Mouse (Mus musculus): Measurements from ENCODE around the gene Atrip.
A peak's percentile ranks its signal among the peaks of the same experiment; 100 is the strongest.

The Atrip gene

DNA sequence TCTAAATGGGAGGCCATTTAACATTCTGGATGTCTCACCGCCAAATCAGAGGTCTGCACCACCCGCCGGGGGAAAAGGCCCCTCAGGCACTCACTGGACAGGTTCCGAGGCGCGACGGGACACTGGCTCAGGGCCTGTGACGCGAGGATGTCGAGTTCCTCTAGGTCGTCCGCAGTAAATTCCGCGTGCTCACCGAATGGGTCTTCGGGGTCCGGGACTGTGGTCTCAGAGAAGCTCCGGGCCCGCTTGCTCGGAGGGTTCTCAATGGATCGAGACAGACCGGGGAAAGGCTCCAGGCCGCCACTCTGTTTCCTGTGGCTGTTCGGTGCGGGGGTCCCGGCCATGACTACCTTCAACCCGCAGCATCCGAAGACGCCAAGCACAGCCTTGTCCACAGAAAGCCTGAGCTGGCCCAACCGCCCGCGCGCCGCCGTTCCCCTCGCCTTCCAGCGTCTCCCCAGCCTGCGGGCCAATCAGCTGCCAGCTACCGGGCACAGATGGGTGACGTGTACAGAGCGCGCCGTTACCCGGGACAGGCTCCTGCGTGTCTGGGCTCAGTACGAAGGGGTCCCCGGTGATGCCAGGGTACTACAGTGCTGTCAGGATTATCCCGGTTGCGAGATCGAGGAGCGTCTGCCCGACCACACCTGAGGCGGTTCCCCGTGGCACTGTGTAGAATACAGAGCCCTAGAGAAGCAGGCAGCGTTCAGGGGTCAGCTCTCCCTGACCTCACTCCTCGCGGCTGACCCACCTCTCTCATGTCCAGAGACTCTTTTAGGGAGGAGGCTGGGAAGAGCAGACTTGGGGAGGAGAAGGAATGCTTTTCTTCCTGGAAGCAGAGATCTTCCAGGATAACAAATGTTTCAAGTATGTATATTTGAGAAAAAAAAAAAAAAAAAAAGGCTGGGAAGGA lies at the start of gene Atrip:
TSS of gene Atrip (minus strand) at position 464 of the 913 bp plus-strand sequence.
- DNase-seq, result peak; percentile 83 to 85

DNA sequence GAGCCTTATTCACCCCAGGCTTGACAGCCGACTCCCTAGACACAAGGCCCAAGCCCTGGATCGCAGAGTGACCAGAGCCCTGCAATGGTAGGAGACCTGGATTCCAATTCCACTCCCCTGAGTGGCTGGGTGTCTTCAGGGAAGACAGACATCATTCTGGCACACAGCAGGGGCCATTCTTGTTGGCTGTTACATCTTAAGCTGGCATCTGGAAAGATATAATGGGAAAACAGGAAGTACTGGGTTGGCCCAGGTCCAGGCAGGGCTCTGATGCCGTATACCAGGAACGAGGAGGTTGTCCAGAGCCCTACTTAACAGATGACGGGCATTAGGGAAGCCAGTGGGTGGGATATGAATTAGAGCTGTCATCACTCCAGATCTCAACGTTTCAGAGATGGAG lies 49.3 kb upstream of the Atrip start:
- DNase-seq, result no peak

DNA sequence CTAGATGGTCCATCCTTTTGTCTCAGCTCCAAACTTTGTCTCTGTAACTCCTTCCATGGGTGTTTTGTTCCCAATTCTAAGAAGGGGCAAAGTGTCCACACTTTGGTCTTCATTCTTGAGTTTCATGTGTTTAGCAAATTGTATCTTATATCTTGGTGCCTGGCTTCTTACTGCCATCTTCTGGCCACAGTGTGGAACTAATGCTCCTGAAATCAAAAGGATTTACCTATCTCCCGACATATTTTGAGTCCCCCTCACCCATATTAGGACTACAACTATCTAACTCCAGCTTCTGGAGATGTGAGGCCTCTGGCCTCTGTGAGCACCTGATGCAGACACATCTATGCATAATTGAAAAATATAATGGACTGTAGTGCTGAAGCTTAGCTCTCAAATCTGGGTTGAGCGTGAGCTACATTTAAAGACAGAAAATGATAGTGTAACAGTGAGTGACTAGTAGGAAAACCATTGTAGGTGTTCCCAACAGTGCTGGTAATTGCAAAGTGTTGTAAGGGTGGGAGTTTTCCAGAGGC lies 48.7 kb upstream of the Atrip start:
- no peak for DNase-seq

DNA sequence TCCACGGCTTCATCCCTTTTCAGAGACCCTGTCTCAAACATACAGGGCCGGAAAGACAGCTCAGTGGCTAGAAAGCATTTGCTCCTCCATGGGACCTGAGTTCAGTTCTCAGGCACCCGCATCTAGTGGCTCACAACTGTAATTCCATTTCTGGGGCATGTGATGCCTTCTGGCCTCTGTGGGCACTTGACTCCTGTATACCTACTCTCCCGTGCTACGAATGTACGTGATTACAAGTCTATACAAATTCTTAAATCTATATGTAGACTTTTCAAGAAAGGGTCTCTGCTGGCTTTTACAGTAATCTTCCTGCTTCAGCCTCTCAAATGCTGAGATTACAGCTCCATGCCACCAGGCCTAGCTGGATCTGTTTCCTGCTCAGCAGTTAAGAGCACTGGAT lies 47.0 kb upstream of the Atrip start:
- no peak for DNase-seq

DNA sequence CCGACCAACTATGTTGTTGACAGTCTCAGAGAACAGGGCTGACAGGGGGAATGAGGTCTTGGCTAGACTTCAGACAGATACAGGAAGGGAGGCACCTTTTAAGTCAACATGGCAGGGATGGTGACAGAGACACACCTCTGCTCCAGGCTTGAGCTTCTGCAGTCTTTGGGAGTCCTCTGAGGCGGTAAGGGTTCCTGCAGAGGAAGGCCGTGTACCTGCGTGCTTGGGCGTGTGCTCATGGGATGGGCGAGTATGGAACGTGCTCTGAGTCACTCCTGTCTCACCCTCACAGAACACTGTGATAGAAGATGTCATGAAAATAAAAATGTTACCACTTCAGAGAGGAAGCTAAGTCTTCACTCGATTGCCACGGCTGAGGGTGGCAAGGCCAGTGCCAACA lies 45.6 kb upstream of the Atrip start:
- no peak for DNase-seq

DNA sequence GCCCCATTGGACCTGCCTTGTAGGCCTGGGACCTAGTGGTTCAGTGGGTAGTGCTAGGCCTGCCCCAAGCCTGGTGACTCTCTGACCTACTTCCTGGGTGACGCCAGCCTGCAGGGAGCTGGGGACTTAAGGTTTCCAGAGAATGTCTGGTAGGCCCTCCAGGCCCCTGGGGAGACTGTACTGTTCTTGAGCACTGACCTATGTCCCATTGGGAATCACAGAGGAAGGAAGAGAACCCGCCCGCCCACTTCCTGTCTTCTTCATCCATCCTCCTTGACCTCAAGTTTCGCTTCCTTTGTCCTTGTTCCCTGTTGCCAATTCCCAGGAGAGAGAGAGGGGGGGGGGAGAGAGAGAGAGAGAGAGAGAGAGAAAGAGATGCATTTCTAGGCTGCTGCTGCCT lies 44.2 kb upstream of the Atrip start:
- DNase-seq, result no peak

DNA sequence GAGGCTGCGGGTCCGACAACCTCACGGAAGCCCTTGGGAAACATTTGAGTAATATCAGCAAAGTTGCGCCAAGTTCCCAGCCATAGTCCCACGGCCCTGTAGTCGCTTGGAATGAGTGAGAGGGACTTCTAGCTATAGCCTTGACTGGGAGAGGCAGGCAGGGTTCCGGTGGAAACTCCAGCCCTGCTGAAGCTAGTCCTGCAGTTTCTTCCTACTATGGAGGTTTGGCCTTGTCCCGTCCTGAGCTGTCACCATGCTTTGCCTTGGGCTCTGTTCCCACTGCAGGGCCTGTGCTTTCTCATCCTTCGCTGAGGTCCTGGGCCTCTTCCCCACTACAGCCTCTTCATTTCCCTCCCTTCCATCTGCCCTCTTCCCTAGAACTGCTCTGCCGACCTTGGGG lies 42.3 kb upstream of the Atrip start:
- no peak for DNase-seq

DNA sequence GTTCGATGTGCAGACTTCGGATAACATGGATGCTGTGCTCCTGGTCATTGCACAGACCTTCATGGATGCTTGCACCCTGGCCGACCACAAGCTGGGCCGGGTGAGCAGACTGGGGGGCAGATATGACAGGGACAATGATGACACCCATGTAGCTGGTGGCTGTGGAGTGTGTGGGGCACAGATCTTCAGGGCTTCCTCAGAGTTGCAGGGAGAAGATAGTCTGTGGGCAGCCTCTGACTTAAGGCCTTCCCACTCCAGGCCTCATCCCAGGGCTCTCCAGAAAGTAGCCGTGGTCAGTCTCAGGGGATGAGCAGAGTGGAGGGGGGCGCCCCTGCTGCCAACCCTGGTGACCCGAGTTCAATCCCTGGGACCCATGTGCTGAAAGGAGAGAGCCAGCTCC lies 40.9 kb upstream of the Atrip start:
- DNase-seq, result no peak

DNA sequence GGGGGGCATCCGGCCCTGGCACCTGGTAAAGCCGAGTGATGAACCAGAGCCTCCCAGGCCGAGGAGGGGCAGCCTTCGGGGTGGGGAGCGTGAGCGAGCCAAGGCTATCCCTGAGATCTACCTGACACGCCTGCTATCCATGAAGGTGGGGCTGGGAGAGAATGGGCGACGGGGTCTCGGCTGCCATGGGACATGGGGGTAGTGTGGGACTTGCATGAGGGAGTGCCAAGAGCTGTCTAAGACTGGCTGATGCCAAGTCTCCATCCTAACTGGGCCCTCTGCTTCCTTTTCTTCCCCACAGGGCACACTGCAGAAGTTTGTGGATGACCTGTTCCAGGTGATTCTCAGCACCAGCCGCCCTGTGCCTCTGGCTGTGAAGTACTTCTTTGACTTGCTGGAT lies 40.4 kb upstream of the Atrip start:
- no peak for DNase-seq

DNA sequence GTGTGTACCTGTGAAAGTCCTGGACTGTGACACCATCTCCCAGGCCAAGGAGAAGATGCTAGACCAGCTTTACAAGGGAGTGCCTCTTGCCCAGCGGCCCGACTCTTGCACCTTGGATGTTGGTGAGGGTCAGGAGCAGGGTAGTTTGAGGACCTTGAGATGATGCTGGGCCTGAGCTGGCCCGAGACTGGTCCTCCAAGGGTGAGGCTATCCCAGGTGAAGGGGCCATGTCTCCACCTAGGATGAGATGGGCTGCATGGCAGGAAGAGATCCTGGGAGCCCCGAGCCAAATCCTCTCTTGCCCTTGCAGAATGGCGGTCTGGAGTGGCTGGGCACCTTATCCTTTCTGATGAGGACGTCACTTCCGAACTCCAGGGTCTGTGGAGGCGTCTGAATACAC lies 39.4 kb upstream of the Atrip start:
- DNase-seq, result no peak

DNA sequence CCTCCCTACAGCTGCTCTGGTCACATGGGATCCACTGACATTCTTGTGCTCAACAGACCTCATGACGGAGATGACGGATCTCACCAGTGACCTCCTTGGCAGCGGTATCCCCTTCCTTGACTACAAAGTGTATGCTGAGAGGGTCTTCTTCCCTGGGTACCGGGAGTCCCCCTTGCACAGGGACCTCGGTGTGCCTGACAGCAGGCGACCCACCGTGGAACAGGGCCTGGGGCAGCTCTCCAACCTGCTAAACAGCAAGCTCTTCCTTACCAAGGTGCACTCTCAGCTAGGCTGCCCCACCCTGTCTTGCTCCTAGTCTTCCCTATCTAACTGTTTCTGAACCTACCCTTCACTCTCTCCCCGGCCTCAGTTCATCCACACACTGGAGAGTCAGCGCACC lies 37.7 kb upstream of the Atrip start:
- no peak for DNase-seq

DNA sequence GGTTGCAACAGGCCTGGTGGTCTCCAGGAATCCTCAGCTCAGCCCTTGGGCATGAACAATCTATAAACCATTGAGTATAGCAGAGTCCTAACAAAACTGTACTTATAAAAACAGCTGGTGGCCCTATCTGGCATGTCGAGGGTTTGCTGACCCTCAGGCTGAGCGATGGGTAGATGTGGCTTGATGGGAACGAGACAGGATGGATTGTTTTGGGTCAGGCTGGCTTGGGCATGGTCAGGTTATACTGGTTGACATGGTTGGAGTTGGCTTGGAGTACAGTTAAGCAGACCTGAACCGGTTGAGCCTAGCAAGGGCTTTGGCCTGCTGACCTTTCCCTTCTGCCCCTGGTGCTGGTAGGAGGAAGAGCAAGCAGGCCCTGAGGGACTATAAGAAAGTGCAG lies 37.2 kb upstream of the Atrip start:
- no peak for DNase-seq

DNA sequence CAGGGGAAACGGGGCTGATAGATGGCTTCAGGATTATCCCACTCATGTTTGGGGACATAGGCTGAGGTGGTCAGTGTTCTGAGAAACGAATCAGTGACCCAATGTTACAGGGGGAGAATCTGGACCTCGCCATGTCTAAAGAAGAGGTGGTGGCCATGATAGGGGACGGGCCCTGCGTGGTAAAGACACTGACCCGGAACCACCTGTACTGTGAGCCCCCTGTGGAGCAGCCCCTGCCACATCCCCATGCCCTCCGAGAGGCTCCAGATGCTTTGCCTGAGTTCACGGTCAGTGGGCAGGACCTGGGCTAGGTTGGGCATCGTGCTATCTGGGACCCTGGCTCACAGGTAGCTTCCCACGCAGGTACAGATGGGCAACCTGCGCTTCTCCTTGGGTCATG lies 36.3 kb upstream of the Atrip start:
- no peak for DNase-seq

DNA sequence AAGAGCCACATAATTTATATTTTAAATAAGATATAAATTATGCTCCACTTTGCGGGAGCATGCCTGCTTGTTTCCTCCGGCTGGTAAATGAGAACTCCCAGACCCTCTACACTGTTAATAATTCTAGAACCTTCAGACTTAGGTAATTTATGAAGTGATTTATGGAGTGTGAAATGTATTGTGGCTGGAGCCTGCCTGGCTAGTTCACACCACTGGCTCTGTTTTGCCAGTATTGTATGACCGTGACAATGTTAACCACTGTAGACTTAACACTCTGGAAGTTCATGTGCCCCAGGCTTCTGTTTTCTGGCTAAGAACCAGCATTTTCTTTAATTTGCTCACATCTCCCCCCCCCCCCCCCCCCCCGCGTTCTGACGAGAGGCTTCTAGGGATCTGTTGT lies 33.4 kb upstream of the Atrip start:
- no peak for DNase-seq

DNA sequence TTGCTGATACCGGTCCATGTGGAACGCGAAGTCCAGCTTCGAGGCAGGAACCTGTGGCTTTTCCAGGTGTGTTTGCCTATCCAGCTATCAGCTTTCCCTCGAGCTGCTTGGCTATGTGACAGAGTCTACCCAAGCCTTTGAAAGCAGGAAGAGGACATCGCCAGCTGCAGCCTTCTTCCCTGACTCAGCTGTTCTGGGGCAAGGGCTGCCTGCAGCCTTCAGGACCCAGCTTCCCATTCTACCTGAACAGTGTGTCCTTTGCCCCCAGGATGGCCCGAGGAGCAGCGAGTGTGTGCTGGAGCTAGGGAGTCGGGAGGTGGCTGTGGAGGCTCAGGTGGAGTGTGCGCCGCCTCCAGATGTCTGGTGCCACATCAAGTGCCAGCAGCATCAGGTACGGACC lies 31.7 kb upstream of the Atrip start:
- DNase-seq, result no peak

DNA sequence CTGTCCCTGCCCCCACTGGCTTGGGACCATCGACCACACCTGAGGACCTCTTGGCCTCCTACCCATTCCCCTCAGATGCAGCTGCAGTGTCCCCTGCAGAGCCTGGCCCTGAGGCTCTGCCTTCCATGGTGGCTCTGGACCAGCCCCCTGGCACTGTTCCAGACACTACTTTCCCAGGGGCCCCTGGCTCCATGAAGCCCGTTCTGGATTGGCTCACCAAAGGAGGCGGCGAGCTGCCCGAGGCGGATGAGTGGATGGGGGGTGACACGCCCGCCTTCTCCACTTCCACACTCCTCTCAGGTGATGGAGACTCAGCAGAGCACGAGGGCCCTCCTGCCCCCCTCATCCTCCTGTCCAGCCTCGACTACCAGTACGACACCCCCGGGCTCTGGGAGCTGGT lies 31.1 kb upstream of the Atrip start:
- DNase-seq, result no peak

DNA sequence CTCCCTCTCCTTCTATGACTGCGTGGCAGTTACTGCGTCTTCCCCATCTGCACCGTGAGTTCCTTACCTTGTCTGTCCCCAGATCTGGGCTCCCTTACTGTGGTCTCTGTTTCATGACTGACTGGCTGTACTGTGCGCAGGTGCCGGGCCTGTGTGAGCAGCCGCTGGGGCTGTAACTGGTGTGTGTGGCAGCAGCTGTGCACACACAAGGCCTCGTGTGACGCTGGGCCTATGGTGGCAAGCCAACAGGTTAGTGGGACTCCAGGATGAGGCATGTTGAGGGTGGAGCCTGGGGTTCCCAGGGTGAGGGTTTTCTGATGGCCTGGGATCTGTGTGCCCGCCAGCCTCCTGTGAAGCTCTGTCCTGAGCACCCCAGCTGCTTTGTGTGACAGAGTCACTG lies 30.2 kb upstream of the Atrip start:
- no peak for DNase-seq

DNA sequence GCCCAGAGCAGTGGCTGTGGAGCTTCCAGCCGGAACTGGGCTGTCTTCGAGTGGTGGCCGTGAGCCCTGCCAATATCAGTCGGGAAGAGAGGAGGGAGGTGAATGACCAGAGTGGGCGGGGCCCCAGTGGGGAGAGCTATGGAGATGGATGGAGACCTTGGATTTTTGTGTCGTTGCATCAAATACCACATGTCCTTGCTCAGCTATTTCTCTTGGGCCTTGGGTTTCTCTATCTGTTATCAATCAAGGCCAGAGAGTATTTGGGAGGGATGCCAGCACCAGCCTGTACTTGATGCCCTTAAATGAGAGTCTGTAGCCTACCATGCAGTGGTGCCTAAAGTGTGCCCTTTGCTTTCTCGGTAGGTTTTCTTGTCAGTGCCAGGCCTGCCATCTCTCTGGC lies 29.3 kb upstream of the Atrip start:
- no peak for DNase-seq

DNA sequence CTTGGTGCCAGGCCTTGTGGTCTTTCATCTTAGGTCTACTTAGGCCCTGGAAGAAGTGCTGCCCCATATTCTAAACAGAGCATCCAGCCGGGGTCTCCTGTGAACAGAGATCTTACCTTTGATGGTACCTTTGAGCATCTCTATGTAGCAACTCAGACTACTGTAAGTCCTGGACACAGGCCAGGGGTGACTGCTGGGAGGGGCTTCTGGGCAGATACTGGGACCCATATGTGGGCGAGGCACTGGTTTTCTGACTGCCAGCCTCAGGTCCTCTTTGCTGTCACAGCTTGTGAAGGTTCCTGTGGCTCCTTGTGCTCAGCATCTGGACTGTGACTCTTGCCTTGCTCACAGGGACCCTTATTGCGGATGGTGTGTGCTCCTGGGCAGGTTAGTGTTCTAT lies 28.6 kb upstream of the Atrip start:
- no peak for DNase-seq

DNA sequence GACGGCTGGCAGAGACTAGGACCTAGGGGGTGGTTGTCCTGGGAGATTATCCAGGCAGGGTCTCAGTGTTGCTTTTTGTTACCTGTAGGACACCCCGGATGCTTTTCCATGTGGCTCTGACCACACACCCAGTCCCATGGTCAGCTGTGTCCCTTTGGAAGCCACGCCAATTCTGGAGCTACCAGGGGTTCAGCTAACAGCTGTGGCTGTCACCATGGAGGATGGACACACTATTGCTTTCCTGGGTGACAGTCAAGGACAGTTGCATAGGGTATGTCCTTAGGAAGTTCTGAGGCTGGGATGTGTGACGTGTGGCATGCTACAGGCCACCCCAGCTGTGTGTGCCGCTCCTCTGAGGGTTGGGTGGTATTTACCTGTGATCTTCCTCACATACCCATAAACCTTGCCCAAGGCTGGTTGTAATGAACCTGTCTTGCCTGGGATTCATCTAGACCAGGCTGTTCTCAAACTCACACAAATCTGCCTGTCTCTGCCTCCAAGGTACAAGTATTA lies 28.1 kb upstream of the Atrip start:
- no peak for DNase-seq

DNA sequence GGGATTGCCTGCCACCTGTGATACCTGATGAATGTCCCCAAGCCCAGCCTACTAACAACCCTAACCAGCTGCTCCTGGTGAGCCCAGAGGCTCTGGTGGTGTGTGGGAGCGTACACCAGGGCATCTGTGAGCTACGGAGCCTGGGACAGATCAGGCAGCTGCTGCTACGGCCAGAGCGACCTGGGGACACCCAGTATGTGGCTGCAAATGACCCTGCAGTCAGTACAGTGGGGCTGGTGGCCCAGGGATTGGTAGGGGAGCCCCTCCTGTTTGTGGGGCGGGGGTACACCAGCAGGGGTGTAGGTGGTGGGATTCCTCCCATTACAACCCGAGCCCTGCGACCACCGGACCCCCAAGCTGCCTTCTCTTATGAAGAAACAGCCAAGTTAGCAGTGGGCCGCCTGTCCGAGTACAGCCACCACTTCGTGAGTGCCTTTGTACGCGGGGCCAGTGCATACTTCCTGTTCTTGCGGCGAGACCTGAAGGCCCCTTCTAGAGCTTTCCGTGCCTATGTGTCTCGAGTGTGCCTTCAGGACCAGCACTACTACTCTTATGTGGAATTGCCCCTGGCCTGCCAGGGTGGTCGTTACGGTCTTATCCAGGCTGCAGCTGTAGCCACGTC lies 26.5 kb upstream of the Atrip start:
- DNase-seq, result no peak

DNA sequence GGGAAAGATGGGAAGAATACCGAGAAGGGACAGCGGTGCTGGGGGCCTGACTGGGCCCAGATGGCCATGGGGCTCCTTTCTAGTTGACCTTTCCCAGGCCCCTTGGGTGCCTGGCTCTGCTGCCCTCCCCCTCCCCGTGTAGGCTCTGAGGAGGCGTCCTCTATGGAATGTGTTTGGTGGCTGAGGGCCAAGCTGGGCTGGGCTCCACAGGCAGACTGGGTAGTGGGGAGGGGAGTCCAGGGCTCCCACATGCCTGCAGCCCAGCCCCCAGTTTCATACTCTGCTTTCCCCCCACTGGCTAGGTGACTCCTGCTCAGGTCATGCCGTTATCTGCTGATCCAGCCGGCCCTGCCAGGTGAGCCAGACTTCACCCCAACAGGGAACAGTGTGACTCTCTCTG lies 25.0 kb upstream of the Atrip start:
- no peak for DNase-seq

DNA sequence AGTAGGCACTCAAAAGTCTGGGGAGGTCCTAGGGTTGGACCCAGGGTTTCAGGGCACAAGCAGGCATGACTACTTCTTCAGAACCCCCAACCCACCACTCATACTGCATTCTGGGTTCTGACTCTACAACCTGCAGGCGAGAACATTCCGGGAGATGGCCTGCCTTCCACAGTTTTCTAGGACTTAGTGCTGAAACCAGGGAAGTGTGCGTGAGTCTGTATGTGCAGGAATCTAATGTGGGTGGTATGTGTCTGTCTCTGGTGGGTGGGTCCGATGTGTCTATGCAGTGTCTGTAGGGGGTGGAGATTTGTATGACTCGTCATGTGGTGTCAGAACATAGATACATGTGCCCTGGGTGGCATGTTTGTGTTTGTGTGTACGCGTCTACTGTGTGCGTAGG lies 24.4 kb upstream of the Atrip start:
- no peak for DNase-seq

DNA sequence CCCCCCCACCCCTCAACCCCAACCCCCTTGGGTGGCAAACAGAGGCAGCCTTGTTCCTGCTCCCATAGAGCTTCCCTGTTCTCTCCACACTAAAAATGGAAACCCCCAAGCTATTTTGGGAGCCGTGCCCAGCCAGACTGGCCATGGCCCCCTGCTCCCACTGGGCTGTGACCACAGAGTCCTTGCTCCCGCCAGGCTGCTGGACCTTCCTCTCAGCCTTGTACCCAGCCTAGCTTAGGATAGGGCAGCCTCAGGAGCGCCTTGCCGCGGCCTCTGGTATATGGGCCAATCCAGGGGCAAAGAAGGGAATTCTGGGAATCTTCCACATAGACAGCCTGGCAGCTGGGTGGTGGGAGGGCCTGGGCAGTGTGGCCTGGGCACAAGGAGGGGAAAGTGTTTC lies 23.9 kb upstream of the Atrip start:
- no peak for DNase-seq
